Mouse (Mus musculus) limb, embryonic 11.5 days (tissue): ENCODE data around the gene Gm45021. TPM values are rescaled to one million over a fixed set of nuclear protein-coding genes. Genes with fewer than 3 reads are reported as not detected.
A peak's percentile ranks its signal among the peaks of the same experiment; 100 is the strongest.

ENCODE experiments used
- ATAC-seq: fragments of 200-750 bp; cut with Nextera tagmentation; 2 replicates; pipeline ENCODE4 v1.8.0; 2017; ENCODE audit warnings: low read depth; ENCODE audit not compliant: insufficient number of reproducible peaks, low FRiP score, low TSS enrichment
- DNase-seq: peaks from one replicate; pipeline ENCODE4 v3.0.0-alpha.2; 2015; ENCODE audit warnings: low spot score
- H3K27ac ChIP-seq: fragments of 300-500 bp; sonication (generic); replicated peaks from 2 replicates; pipeline ENCODE4 v1.5.1; 2014; ENCODE audit warnings: low read depth, mild to moderate bottlenecking, low read length
- H3K27me3 ChIP-seq: fragments of 300-500 bp; sonication (generic); 2 replicates; pipeline ENCODE4 v1.6.1; 2014; ENCODE audit warnings: mild to moderate bottlenecking, low read length, mixed read lengths; ENCODE audit not compliant: control insufficient read depth, insufficient read depth
- H3K36me3 ChIP-seq: fragments of 300-500 bp; sonication (generic); 2 replicates; pipeline ENCODE4 v1.6.1; 2014; ENCODE audit warnings: mild to moderate bottlenecking, low read length, moderate library complexity, mixed read lengths; ENCODE audit not compliant: control insufficient read depth, insufficient read depth
- H3K4me1 ChIP-seq: fragments of 300-500 bp; sonication (generic); 2 replicates; pipeline ENCODE4 v1.6.1; 2014; ENCODE audit warnings: low read length, mixed read lengths; ENCODE audit not compliant: control insufficient read depth, insufficient read depth
- H3K4me2 ChIP-seq: fragments of 300-500 bp; sonication (generic); 2 replicates; pipeline ENCODE4 v1.6.1; 2014; ENCODE audit warnings: low read depth, mild to moderate bottlenecking, moderate library complexity; ENCODE audit not compliant: severe bottlenecking
- H3K4me3 ChIP-seq: fragments of 300-500 bp; sonication (generic); 2 replicates; pipeline ENCODE4 v1.5.1; 2014; ENCODE audit warnings: low read depth, low read length
- H3K9ac ChIP-seq: fragments of 300-500 bp; sonication (generic); 2 replicates; pipeline ENCODE4 v1.6.1; 2014; ENCODE audit warnings: mild to moderate bottlenecking, low read length
- H3K9me3 ChIP-seq: fragments of 300-500 bp; sonication (generic); 2 replicates; pipeline ENCODE4 v1.6.1; 2016; ENCODE audit warnings: low read length; ENCODE audit not compliant: control insufficient read depth
- WGBS: fragments of 180-500 bp; shearing (Covaris S2); extraction: QIAGEN DNeasy Blood & Tissue Kit; methylation state at CpG from one replicate; pipeline ENCODE4 v1.1.7; 2014; 5-methylcytosine and 5-hydroxymethylcytosine counted together
- polyA plus RNA-seq: library from polyadenylated mRNA; unstranded; fragments of >200 nt; fragmentation: Nextera tagmentation; extraction: Ambion mirVana; gene quantifications from 2 replicates; pipeline ENCODE4 v1.2.1, GENCODE M21; 2014

Gene Gm45021
- polyA plus RNA-seq, 1 experiment from 2014 or later = not detected

DNA sequence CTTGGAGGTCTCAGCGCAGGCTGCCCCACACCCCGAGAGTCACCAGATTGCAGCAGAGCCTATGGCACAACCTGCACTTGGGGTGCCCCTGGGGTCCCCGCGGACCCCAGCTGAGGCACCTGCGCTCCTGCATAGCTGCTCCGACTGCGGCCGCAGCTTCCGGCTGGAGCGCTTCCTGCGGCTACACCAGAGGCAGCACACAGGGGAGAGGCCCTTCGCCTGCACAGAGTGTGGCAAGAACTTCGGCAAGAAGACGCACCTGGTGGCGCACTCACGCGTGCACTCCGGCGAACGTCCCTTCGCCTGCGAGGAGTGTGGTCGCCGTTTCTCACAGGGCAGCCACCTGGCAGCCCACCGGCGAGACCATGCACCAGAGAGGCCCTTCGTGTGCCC, 7.8 kb downstream of the Gm45021 start:
- DNase-seq (no peak), ATAC-seq (no peak)
- Histone ChIP-seq H3K9ac (no peak overlapping the region), H3K36me3 (peaks cover 32% of the 10 kb centered on the region), H3K9me3 (peaks cover 20% of the 10 kb centered on the region), H3K27me3 (no peaks in the 10 kb centered on the region), H3K27ac (no peak overlapping the region), H3K4me2 (no peak overlapping the region), H3K4me1 (peaks cover 13% of the 10 kb centered on the region), H3K4me3 (no peak overlapping the region)
- WGBS = 97% methylated on average over 27 of the region's 27 CpGs

DNA sequence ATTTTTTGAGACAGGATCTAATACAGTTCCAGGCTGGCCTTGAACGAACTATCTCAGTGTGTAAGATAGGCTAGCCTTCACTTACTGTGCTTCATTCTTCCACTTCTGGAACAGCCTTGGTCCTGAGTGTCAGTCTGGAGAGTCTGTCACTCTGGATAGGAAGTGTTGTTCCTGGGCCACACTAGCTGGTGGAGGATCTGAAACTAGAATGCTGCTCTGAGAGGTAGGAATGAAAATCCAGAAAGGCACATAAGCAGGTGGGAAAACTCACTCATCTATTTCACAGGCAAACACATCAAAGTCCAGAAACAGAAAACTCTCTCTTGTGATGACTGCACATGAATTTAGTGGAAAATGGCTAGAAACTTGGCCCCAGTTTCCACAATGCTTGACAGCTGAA, 11.2 kb downstream of the Gm45021 start:
- H3K9me3 ChIP-seq = peaks cover 20% of the 10 kb centered on the region
- ATAC-seq = no peak
- no peak overlapping the region for H3K4me2 ChIP-seq
- H3K27me3 ChIP-seq = no peaks in the 10 kb centered on the region
- no peak overlapping the region for H3K9ac ChIP-seq
- H3K36me3 ChIP-seq = peaks cover 30% of the 10 kb centered on the region
- 88% methylated on average over 1 of the region's 1 CpGs for WGBS
- DNase-seq = no peak
- H3K4me3 ChIP-seq = no peak overlapping the region
- peaks cover 7% of the 10 kb centered on the region; the same call in 1 of the 2 replicates for H3K4me1 ChIP-seq
- H3K27ac ChIP-seq = no peak overlapping the region

DNA sequence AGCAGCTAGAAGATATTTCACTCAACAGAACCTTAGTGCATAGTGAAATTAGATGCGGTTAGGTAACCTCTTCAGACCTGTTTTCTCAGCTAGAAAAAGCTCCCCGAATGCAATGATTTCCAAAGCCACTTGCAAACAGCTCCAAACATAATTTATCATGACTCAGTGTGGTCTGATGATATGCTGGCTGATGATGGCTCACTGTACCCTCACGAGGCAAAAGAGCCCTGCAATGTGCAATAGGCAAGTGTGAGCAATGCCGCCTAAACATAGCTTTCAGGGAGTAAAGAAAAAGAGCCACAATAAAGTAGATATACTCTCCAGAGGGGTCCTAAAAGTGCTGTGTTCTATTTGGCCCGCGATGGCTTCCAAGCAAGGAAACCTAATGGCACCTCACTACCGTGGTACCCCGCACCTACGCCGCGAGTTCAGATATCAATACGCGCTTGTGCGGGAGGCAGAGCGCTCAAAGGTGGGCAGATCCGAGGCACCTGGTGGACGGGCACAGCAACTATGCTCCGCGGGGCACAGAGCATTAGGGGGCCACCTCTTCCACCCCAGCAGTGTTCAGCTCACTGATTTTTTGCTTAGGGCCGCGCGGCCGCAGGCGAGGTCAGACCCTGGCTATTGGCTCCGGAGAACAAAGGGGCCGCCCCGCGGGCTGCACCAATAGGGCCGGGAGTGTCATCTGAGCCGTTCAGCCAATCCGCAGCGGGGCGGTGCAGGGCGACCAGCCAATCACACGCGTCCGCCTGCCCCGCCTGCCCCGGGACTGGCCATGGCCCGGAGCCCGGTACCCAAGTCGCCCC, 12.1 kb downstream of the Gm45021 start, which contains the start of gene Zfp775:
Zfp775 (plus strand) TSS at position 793 of the 809 bp plus-strand sequence.
- WGBS = 5% methylated on average over 42 of the region's 42 CpGs
- peak within 1 kb of the TSS; percentile 84 for H3K9ac ChIP-seq

DNA sequence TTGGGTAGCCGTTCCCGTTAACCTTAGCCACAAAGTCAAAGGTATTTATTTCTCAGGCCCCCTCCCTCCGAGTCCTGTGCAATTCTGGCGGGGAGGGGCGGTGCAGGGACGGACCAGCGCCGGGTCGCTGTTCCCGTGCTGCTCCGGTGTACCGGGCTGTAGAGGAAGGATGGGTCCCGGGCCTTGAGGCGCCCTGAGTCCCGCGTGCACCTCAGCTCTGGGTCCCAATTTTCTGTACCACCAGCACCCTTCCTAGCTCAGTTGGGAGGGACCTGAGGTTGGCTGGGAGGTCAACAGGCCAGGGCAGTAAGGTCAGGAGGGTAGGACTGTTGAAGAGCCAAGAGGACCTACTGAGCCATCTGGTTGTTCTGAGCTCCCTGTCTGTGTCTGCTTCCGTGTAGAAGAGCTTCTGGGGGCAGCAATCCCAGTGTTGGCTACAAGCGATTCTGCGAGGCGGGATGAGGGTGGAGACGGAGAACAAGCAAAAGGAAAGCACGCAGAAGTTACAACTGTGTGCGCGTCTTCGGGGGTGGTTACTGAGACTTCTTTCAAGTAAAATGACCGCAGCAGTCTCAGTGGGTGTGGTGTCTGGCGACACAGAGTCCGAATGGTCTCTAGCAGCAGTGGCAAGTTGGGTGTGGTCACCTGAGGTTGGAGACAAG, 12.8 kb downstream of the Gm45021 start:
- ATAC-seq = peak; percentile 74
- peak; percentile 52 for DNase-seq

More for the DNA sequence above, 12.1 kb downstream of the Gm45021 start, which contains the start of gene Zfp775:
- no peaks in the 10 kb centered on the region for H3K27me3 ChIP-seq
- ATAC-seq = peak; percentile 99
- DNase-seq = peak; percentile 96
- H3K4me2 ChIP-seq = peak within 1 kb of the TSS; percentile 82
- peaks cover 15% of the 10 kb centered on the region for H3K9me3 ChIP-seq
- peak within 1 kb of the TSS; percentile 83 for H3K27ac ChIP-seq
- peaks cover 24% of the 10 kb centered on the region for H3K36me3 ChIP-seq
- H3K4me3 ChIP-seq = peak within 1 kb of the TSS; percentile 72
- H3K4me1 ChIP-seq = peaks cover 7% of the 10 kb centered on the region; the same call in 1 of the 2 replicates

DNA sequence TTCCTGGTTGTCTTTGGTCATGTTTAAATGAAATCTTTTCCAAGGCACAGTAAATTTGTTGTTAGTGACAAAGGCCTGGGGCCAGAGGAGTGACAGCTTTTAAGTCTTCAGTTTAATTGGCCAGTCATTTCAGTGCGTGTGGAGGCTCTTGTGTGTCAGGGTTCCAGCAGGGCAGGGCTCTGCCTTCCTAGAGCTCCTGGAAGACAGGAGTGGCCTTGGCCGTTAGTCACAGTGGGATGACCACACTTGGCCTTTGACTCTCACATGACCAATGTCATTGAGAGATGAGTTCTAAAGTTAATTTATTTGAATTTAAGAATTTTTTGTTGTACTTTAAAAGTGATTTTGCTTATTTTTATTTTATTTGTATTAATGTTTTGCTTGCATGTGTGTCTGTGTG, 18.7 kb downstream of the Gm45021 start:
- no peaks in the 10 kb centered on the region for H3K27me3 ChIP-seq
- no peaks in the 10 kb centered on the region for H3K4me1 ChIP-seq
- ATAC-seq (no peak), DNase-seq (no peak)
- no peak overlapping the region for H3K4me3 ChIP-seq
- 58% methylated on average over 2 of the region's 2 CpGs for WGBS
- no peak overlapping the region for H3K9ac ChIP-seq
- H3K4me2 ChIP-seq = no peak overlapping the region
- H3K27ac ChIP-seq = no peak overlapping the region
- H3K36me3 ChIP-seq = 0 out of 2 replicates have a peak, but pooled peaks cover 2% of the 10 kb centered on the region
- H3K9me3 ChIP-seq = no peaks in the 10 kb centered on the region

More for the DNA sequence above, 12.8 kb downstream of the Gm45021 start:
- Histone ChIP-seq H3K27me3 (no peaks in the 10 kb centered on the region), H3K9ac (peak overlapping the region; percentile 84), H3K27ac (peak overlapping the region; percentile 83), H3K4me2 (peak overlapping the region; percentile 82), H3K4me1 (peaks cover 7% of the 10 kb centered on the region; the same call in 1 of the 2 replicates), H3K36me3 (peaks cover 17% of the 10 kb centered on the region), H3K4me3 (peak overlapping the region; percentile 72), H3K9me3 (peaks cover 8% of the 10 kb centered on the region)
- 1% methylated on average over 28 of the region's 28 CpGs for WGBS

DNA sequence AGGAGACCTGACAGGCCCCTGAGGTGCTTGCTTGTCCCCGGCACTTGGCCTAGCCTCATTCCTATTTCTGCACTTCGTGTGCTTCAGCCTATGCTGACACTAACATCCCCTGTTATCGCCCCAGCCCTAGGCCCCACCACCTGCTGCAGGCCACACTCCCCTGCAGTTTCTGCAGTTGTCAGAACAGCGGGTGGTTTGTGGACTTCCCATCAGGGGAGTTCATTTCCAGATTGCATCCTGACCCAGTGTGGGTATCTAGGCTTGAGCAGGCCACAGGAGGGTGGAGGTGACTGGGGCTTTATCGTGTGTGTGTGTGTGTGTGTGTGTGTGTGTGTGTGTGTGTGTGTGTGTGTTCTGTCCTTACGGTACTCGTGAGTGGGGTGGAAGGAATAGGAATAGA, 20.1 kb downstream of the Gm45021 start:
- 71% methylated on average over 7 of the region's 7 CpGs for WGBS
- Histone ChIP-seq H3K36me3 (0 out of 2 replicates have a peak, but pooled peaks cover 2% of the 10 kb centered on the region), H3K9me3 (no peaks in the 10 kb centered on the region), H3K4me2 (no peak overlapping the region), H3K4me3 (no peak overlapping the region), H3K27ac (no peak overlapping the region), H3K27me3 (no peaks in the 10 kb centered on the region), H3K4me1 (no peaks in the 10 kb centered on the region), H3K9ac (no peak overlapping the region)
- no peak for ATAC-seq
- DNase-seq = no peak

DNA sequence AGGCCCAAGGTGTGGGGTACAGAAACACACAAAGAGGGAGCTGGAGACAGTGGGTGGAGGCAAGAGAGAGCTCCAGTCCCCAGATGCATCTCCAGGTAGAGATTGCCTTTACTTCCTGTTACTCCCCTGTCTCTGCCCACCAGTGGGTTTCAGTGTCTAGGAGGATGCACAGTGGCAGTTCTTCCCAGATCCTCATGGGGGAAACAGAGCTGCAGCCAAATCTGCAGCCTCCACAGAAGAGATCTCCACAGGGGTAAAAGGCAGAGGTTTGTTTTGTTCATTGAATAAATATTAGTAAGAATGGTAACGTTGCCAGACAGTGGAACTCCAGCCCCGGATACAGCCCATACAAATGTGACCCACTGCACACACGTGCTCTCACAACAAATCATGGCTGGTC, 21.2 kb downstream of the Gm45021 start:
- ATAC-seq (no peak), DNase-seq (no peak)
- H3K27me3 ChIP-seq = no peaks in the 10 kb centered on the region
- H3K4me2 ChIP-seq = no peak overlapping the region
- H3K9me3 ChIP-seq = no peaks in the 10 kb centered on the region
- H3K36me3 ChIP-seq = 0 out of 2 replicates have a peak, but pooled peaks cover 2% of the 10 kb centered on the region
- no peak overlapping the region for H3K27ac ChIP-seq
- no peak overlapping the region for H3K9ac ChIP-seq
- H3K4me3 ChIP-seq = no peak overlapping the region
- no peaks in the 10 kb centered on the region for H3K4me1 ChIP-seq
- WGBS = 89% methylated on average over 3 of the region's 3 CpGs

DNA sequence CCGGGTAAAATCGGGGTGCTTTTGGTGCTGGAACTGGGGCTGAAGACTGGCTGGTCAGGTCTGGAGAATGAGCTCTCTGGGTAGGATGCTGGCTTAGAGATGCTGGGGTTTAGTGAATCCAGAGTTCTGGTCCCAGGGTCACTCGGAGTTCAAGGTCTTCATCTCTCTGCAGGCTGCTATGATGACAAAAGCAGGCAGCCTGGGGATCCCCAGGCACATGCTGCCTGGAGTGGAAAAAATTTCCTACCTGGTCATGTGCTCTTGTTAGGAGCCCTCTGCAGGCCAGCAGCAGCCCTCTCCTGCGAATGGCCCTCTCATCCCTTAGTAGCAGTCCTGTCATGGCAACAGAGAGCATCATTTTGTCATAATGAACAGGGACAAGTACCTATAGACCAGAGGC, 24.1 kb downstream of the Gm45021 start:
- Histone ChIP-seq H3K9me3 (no peaks in the 10 kb centered on the region), H3K9ac (no peak overlapping the region), H3K27me3 (no peaks in the 10 kb centered on the region), H3K4me2 (no peak overlapping the region), H3K4me3 (no peak overlapping the region), H3K36me3 (0 out of 2 replicates have a peak, but pooled peaks cover 2% of the 10 kb centered on the region), H3K27ac (no peak overlapping the region), H3K4me1 (no peaks in the 10 kb centered on the region)
- DNase-seq (no peak), ATAC-seq (no peak)
- 88% methylated on average over 4 of the region's 4 CpGs for WGBS
